Mouse (Mus musculus): ENCODE measurements around the gene Prkag2.
"Not testable (repeated sequence)": the region's sequence is repeated elsewhere in the genome, so short reads cannot be mapped to it uniquely, and the experiment has no call there.

Prkag2 gene

DNA sequence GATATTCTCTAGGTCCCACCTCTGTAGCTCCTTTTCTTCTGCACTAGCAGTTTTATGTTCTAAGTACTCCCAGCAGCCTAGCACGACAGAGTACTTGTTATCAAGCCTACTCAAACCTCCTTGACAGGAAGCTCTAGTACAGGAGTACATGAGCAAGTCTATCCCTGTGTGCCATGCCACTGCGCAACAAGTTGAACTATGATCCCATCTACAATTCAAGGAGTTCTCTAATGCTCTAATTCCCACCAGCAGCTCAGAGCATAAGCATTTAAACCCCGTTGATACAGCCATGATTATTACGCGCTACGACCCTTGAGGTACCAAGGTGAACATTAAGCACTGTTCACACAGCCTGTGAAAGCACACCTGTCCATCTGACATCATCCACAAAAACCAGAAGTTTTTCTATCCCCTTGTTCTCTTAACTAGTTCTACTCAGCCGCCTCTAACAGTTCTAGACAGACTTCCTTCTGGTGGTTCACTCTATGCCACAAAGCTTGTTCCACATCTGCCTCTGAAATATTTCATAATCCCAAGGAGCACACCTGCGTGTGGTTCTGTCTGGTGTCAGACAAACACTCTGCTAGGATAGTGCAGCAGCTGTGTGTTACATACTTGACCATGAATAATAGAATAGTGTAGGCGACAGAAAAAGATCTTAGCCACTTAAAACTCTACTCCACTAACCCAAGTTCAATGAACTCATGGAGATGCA is 274.2 kb downstream of the Prkag2 start:
- no peak for DNase-seq (ENCODE audit: low read depth, low spot score)

DNA sequence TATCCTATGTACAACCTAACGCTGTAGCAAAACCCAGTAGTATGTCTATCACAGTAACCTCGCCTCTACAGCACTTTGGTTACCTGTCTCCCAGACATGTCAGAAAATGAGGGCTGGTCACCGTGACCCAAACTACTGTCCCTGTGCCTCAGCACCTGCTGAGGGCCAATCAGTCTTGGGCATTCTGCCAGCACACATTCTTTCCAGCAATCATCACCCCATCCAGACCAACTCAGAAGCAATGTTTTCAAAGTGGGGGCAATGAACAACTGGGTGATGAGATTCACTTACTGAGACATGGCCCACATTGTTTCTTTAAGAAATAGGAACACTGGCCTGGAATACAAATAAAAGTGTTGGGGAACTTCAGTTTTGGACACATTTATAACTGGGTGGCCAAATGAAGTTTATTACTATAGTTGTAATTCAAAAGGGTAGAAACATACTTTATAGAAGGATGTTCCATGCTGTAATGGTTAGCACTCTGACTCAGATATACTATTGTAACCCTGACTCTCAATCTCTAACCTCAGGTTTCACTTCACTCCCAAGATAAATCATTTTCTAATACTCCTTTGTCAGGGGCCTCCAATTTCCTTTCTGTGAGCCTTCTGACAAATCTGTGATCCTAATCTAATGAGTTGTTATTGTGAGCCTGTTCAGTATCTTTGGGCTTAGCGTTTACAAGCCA is 274.9 kb downstream of the Prkag2 start:
- no peak for DNase-seq (ENCODE audit: low read depth, low spot score)

DNA sequence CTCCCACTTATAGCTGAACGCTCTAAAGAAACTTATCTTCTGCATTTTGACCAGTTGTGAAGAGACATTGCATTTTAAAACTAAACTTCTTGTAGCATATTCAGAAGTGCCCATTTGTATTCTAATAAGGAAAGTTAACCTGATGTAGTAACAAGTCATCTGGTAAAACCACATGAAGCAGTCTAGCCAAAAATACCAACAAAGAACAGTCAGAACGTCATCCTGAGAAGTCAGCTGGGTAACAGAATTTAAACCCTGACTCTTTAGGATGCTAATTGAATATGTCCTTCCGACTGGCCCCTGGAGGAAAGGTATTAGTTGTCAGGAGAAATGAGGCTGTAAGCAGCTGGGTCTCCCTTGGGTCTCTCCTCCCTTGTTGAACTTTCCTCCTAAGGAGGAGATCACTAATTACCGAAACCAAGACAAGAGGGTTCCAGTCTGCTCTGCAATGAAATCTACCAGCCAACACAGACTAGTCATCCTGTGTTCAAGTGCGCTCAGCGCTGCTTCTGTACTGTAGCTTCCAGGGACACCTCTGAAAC is 276.5 kb downstream of the Prkag2 start:
- DNase-seq (ENCODE audit: low read depth, low spot score) = no peak

DNA sequence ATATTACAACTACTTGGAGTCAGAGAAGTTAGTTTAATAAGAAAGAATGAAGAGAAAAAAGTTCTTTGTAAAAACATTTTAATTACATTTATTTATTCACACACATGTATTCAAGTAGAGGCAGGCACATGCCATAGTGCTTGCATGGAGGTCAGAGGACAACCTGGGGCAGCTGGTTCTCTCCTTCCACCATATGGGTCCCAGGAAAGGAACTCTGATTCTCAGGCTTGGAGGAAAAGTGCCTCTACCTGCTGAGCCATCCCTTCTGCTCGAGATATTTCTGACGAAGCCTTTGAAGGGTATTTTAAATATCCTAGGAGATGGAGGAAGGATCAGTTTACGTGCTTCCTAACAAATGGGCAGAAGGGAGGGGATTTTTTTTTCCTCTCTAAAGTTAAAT is 277.7 kb downstream of the Prkag2 start:
- no peak for DNase-seq (ENCODE audit: low read depth, low spot score)

DNA sequence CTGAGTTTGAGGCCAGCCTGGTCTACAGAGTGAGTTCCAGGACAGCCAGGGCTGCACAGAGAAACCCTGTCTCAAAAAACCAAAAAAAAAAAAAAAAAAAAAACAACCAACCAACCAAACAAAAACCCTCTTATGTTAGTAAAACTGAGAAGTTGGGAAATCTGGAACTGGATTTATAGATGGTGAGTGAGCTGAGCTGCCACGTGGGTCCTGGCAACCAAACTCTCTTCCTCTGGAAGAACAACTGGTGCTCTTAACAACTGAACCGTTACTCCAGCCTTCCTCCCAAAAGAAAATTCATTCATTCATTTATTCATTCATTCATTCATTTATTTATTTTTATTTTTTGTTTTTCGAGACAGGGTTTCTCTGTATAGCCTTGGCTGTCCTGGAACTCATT is 278.2 kb downstream of the Prkag2 start:
- DNase-seq (ENCODE audit: low read depth, low spot score) = not testable (repeated sequence)

DNA sequence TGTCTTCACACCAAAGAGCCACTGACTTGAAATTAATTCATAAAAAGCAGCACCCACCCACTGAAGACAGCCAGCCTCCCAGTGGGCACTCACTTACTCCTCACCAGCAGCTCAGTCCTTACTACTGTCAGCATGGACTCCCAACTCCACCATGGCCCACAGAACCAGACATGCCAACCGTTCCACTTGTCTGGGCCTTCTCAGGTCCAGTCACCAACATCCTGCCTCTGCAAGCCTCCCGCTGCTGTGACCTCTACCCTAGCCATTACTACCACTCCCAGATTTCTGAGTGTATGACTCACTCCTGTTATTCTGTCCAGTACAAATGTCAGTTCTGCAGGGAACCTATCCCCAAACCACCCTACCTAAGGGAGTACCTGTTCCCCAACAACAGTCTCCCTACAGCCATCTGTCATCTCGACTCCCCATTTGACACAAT is 279.0 kb downstream of the Prkag2 start:
- DNase-seq (ENCODE audit: low read depth, low spot score) = no peak

DNA sequence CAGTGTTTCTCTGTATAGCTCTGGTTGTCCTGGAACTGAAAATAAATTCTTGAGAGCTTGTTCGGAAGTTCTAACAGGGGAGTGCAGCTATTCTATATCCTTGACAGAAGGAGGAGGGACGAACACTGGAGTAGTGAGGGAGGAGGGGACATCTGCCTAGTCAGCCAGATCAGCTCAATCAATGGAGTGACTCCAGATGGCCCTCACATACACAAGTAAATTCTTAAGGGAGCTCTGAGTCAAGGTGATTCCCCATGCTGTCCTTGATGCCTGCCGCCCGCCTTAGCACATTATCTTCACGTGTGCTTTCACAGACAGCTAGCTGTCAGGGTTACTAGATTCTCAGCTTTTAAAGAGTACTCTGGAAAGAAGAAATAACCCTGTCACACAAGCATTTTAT is 279.8 kb downstream of the Prkag2 start:
- DNase-seq (ENCODE audit: low read depth, low spot score) = no peak

DNA sequence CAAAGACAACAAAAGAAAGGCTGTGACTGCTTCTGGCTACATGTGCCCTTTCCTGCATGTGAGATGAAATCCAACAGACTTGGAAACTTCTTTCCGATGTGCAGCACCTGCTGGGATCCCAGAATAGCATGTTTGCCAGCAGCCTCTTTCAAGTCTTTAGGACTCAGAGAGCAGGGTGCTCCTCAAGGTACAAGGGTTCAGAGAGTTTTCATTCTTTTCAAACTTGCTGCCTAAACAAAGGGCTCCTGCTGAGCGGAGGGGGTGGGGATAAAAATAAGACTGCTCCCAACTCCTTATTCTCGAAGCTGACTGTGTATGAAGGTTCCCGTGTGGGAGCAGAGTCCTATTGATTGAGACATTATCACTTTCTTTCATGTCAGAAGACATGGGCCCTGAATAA is 283.3 kb downstream of the Prkag2 start:
- DNase-seq (ENCODE audit: low read depth, low spot score) = no peak

DNA sequence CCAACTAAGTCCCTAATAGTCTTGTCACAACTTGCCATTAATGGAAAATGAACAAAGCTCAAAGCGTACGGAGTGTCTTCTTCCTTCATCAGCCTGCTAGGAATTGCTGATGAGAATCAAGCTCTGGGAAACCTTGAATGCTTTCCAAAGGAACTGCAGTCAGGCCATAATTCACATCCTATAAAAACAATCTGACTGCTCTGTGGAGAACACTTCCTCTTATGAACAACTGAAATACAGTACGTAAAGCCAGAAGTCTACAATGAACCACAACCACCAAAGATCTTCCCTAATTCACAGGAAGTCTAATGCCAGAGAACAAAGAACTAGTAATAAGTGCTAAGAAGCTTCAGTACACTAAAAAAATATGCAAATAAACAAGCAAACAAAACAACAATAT is 286.5 kb downstream of the Prkag2 start:
- no peak for DNase-seq (ENCODE audit: low read depth, low spot score)

DNA sequence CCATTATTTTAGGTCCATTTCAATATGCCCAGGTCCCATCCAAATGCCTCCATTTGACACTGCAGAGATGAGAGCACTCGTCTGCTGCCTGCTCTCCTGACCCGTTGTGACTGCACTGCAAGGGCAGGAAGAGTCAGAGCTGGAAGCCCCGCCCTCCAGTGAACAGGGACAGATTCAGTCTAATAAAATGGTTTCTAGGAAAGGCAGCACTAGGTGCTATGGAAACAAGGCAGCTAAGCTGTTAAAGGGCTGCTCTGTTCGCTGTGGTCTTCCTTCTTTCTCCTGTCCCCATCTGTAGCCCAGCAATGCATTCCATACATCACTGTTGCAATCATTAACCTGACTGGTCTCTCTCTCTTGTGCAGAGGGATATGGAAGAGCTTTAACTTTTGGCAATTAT is 287.4 kb downstream of the Prkag2 start:
- no peak for DNase-seq (ENCODE audit: low read depth, low spot score)

All from skeletal muscle tissue, adult 2 months (tissue).